Mouse (Mus musculus) bone marrow, adult 2 months (tissue): ENCODE results near the gene Ccdc190.

Source experiments
- CTCF ChIP-seq: fragments of 200-500 bp; IDR thresholded peaks from 2 replicates; pipeline ENCODE4 v1.5.1; 2011; ENCODE audit warnings: low read length, control low read depth; ENCODE audit not compliant: control insufficient read depth, insufficient read depth
- POLR2A ChIP-seq: fragments of 200-500 bp; IDR thresholded peaks from 2 replicates; pipeline ENCODE4 v1.6.1; 2011; ENCODE audit warnings: low read depth, mild to moderate bottlenecking, control low read depth, low read length, borderline replicate concordance; ENCODE audit not compliant: control insufficient read depth

GRCm38 (mm10) chr1:169931698-169932097 lies 3.2 kb downstream of the Ccdc190 start:
- no peak for TF ChIP-seq CTCF
- no peak for TF ChIP-seq POLR2A
